Mouse (Mus musculus) kidney, embryonic 16.5 days (tissue): ENCODE data around the gene Hist1h4i. TPM values are rescaled to one million over a fixed set of nuclear protein-coding genes. Genes with fewer than 3 reads are reported as not detected.
"Not testable (repeated sequence)": the region's sequence is repeated elsewhere in the genome, so short reads cannot be mapped to it uniquely, and the experiment has no call there.

Experiments used
- ATAC-seq: fragments of 200-750 bp; cut with Nextera tagmentation; 2 replicates; pipeline ENCODE4 v1.8.0; 2017; ENCODE audit warnings: moderate TSS enrichment; ENCODE audit not compliant: low FRiP score, low TSS enrichment
- H3K27ac ChIP-seq: fragments of 300-500 bp; sonication (generic); 2 replicates; pipeline ENCODE4 v1.5.1; 2014; ENCODE audit warnings: low read length
- H3K27me3 ChIP-seq: fragments of 300-500 bp; sonication (generic); 2 replicates; pipeline ENCODE4 v1.6.1; 2014; ENCODE audit warnings: low read length, control low read depth, mixed read lengths; ENCODE audit not compliant: insufficient read depth
- H3K36me3 ChIP-seq: fragments of 300-500 bp; sonication (generic); 2 replicates; pipeline ENCODE4 v1.6.1; 2014; ENCODE audit warnings: low read length, control low read depth, mixed read lengths; ENCODE audit not compliant: insufficient read depth
- H3K4me1 ChIP-seq: fragments of 300-500 bp; sonication (generic); 2 replicates; pipeline ENCODE4 v1.6.1; 2014; ENCODE audit warnings: low read length, control low read depth, mixed read lengths; ENCODE audit not compliant: insufficient read depth
- H3K4me2 ChIP-seq: fragments of 300-500 bp; sonication (generic); replicated peaks from 2 replicates; pipeline ENCODE4 v1.6.1; 2014; ENCODE audit warnings: low read depth, low read length
- H3K4me3 ChIP-seq: fragments of 300-500 bp; sonication (generic); 2 replicates; pipeline ENCODE4 v1.5.1; 2014; ENCODE audit warnings: mild to moderate bottlenecking, low read length
- H3K9ac ChIP-seq: fragments of 300-500 bp; sonication (generic); replicated peaks from 2 replicates; pipeline ENCODE4 v1.6.1; 2014; ENCODE audit warnings: low read length
- H3K9me3 ChIP-seq: fragments of 300-500 bp; sonication (generic); 2 replicates; pipeline ENCODE4 v1.6.1; 2016; ENCODE audit warnings: low read length, control low read depth
- WGBS: fragments of 180-500 bp; shearing (Covaris S2); extraction: QIAGEN DNeasy Blood & Tissue Kit; methylation state at CpG from one replicate; pipeline ENCODE4 v1.1.7; 2014; 5-methylcytosine and 5-hydroxymethylcytosine counted together
- polyA plus RNA-seq: library from polyadenylated mRNA; unstranded; fragments of >200 nt; fragmentation: Nextera tagmentation; extraction: Ambion mirVana; gene quantifications from 2 replicates; pipeline ENCODE4 v1.2.1, GENCODE M21; 2015

The Hist1h4i gene
- polyA plus RNA-seq, 1 experiment from 2014 or later = 29.5 TPM

DNA sequence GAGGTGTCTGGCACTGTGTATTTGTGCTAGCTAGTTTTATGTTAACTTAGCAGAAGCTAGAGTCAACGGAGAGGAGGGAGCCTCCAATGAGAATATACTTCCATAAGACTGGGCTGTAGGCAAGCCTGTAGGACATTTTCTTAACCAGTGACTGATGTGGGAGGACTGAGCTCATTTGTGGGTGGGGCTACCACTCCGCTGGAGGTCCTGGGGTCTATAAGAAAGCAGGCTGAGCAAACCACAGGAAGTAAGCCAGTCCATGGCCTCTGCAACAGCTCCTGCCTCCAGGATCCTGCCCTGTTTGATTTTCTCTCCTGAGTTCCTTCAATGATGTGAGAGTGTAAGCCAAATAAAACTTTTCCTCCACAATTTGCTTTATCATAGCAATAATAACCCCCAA is 4.1 kb upstream of the Hist1h4i start:
- Histone ChIP-seq H3K4me1 (peaks cover 19% of the 10 kb centered on the region), H3K27ac (no peak overlapping the region), H3K9me3 (no peaks in the 10 kb centered on the region), H3K36me3 (no peaks in the 10 kb centered on the region), H3K27me3 (no peaks in the 10 kb centered on the region), H3K4me3 (no peak overlapping the region), H3K4me2 (no peak overlapping the region), H3K9ac (no peak overlapping the region)
- ATAC-seq = no peak
- 65% methylated on average over 2 of the region's 2 CpGs for WGBS

GRCm38 (mm10) chr13:22044432-22045155 is 3.4 kb upstream of the Hist1h4i start:
- WGBS = 88% methylated on average over 6 of the region's 6 CpGs
- no peaks in the 10 kb centered on the region for H3K27me3 ChIP-seq
- H3K27ac ChIP-seq = peak overlapping the region; percentile 75; the same call in 1 of the 2 replicates
- H3K4me2 ChIP-seq = peak overlapping the region; percentile 61
- no peak for ATAC-seq
- H3K36me3 ChIP-seq = no peaks in the 10 kb centered on the region
- H3K4me3 ChIP-seq = peak overlapping the region; percentile 49; the same call in 1 of the 2 replicates
- no peak overlapping the region for H3K9ac ChIP-seq
- no peaks in the 10 kb centered on the region for H3K9me3 ChIP-seq
- peaks cover 25% of the 10 kb centered on the region for H3K4me1 ChIP-seq

DNA sequence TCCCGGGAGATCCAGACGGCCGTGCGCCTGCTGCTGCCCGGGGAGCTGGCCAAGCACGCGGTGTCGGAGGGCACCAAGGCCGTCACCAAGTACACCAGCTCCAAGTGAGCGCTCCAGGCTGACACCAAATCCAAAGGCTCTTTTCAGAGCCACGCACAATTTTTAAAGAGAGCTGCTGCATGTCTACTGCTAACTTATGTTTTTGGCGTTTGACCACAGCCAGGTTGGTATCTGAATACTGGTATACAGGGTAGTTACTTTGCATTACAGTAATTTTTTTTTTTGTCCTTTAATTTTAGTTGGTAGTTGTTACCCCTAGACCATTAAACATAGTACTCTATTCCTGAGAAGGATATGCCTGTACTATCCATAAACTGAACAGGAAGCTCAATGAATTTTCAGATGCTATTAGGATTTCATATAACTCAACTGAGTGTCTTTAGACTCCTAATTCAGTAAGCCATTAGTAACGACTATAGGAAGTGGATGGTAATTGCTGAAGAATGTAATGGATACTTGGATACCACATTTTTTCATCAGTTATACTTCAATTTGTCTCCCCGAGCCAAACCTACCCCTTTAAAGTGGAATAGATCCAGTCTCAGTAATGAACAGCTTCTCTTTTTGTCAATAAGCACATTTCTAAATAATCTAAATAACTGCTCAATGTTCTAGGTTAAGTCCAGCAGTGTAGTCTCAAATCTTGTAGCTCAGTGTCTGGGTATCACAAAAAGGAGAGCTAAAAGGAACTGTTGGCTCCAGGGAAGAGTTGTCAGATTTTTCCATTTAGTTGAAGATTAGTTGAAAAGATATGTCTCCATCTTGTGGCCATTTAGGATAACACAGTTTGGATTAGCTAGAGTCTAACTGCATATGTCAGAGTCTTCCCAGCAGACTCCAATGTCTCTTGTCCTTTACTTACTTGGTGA is 2.6 kb upstream of the Hist1h4i start:
- Histone ChIP-seq H3K27ac (peak overlapping the region; percentile 89), H3K4me2 (peak overlapping the region; percentile 61), H3K36me3 (no peaks in the 10 kb centered on the region), H3K4me1 (peaks cover 25% of the 10 kb centered on the region), H3K4me3 (peak overlapping the region; percentile 49), H3K9me3 (no peaks in the 10 kb centered on the region), H3K9ac (peak overlapping the region; percentile 61), H3K27me3 (no peaks in the 10 kb centered on the region)
- under 1% methylated on average over 10 of the region's 14 CpGs for WGBS
- peak; percentile 7; the same call in 1 of the 2 replicates for ATAC-seq

DNA sequence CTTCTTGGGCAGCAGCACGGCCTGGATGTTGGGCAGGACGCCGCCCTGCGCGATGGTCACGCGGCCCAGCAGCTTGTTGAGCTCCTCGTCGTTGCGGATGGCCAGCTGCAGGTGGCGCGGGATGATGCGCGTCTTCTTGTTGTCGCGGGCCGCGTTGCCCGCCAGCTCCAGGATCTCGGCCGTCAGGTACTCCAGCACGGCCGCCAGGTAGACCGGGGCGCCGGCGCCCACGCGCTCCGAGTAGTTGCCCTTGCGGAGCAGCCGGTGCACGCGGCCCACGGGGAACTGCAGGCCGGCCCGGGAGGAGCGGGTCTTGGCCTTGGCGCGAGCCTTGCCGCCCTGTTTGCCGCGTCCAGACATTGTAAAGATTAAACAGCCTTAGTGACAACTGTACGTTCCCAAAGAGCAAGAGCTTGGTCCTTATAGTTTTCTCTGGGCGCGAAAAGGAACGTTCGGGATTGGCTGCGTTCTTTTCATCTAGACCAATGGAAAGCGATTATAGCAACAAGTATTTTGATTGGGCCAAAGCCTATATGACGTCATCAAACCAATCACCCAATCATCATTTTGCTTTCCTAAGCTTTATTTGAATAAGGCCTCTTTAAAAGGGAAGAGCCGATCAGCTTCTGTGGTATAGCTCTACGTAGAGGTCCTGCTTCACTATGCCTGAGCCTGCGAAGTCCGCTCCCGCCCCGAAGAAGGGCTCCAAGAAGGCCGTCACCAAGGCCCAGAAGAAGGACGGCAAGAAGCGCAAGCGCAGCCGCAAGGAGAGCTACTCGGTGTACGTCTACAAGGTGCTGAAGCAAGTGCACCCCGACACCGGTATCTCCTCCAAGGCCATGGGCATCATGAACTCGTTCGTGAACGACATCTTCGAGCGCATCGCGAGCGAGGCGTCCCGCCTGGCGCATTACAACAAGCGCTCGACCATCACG is 1.7 kb upstream of the Hist1h4i start, which contains the start of the genes Hist1h2ag and Hist1h2bj:
Hist1h2ag (minus strand) TSS at position 377 of the 935 bp plus-strand sequence.
Hist1h2bj (plus strand) TSS at position 647 of the 935 bp plus-strand sequence.
- WGBS = under 1% methylated on average over 38 of the region's 80 CpGs
- H3K9me3 ChIP-seq, H3K27me3 ChIP-seq, H3K36me3 ChIP-seq: not testable (repeated sequence)
- Histone ChIP-seq H3K4me3 (peak within 1 kb of the TSS; percentile 52), H3K27ac (peak within 1 kb of the TSS; percentile 98), H3K4me2 (peak within 1 kb of the TSS; percentile 82), H3K9ac (peak within 1 kb of the TSS; percentile 74), H3K4me1 (peaks cover 25% of the 10 kb centered on the region)
- peak; percentile 95 for ATAC-seq

GRCm38 (mm10) chr13:22041651-22042567 is 747 bp upstream of the Hist1h4i start:
- peak overlapping the region; percentile 52 for H3K4me3 ChIP-seq
- no peak for ATAC-seq
- H3K9me3 ChIP-seq = no peaks in the 10 kb centered on the region
- peak overlapping the region; percentile 74 for H3K9ac ChIP-seq
- H3K4me2 ChIP-seq = peak overlapping the region; percentile 82
- H3K36me3 ChIP-seq = no peaks in the 10 kb centered on the region
- H3K27me3 ChIP-seq = no peaks in the 10 kb centered on the region
- peaks cover 29% of the 10 kb centered on the region for H3K4me1 ChIP-seq
- WGBS = 5% methylated on average over 13 of the region's 13 CpGs
- peak overlapping the region; percentile 98 for H3K27ac ChIP-seq

DNA sequence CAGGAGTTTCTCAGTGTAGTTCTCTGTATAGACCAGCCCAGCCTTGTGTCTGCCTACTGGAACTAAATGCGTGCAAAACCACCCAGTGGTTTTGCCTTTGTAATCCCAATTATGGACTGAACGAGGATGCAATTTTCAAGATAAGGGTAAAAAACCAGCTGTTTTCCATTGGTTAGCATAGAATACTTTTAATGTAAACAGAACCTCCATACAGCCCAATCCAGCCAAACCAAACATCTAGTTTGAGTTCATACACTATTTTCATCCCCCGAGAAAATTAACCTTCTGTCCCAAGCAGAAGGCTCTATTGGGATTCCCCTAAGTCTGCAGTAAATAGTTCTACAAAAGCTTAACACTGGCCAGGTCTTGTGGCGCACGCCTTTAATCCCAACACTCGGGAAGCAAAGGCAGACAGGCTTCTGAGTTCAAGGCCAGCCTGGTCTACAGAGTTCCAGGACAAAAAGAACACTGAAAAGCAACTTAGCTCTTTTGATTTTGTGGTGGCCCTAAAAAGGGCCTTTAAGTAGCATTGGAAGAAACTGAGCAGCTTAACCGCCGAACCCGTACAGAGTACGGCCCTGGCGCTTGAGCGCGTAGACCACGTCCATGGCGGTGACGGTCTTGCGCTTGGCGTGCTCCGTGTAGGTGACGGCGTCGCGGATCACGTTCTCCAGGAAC is 559 bp downstream of the Hist1h4i start:
- no peak for ATAC-seq
- H3K27me3 ChIP-seq = no peaks in the 10 kb centered on the region
- WGBS = under 1% methylated on average over 19 of the region's 24 CpGs
- H3K4me3 ChIP-seq = peak overlapping the region; percentile 57
- peak overlapping the region; percentile 98 for H3K27ac ChIP-seq
- H3K4me1 ChIP-seq = peaks cover 37% of the 10 kb centered on the region
- peak overlapping the region; percentile 82 for H3K4me2 ChIP-seq
- peak overlapping the region; percentile 81 for H3K9ac ChIP-seq
- H3K9me3 ChIP-seq = no peaks in the 10 kb centered on the region
- no peaks in the 10 kb centered on the region for H3K36me3 ChIP-seq

DNA sequence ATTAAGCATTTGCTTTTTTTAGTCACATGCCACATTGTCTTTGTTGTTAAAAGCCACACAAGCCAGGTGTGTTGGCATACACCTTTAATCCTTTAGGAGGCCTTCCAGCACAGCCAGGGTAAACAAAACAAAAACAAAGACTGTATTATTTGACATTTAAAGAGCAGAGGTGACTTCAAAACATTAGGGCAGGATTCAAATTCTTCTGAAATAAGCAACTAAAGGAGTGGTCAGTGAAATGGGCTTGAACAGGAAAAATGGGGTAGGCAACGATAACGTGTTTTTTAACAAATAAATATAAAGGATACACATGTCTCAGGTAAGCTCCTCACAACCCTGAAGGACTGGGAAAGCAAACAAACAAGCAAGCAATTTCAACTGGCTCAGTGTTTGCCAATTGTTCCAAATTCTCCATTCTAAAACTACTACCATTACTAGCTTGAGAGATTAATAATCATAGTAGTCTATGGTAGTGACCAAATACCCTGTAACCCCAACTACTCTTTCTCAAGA is 1.2 kb downstream of the Hist1h4i start:
- peak overlapping the region; percentile 81 for H3K9ac ChIP-seq
- no peaks in the 10 kb centered on the region for H3K27me3 ChIP-seq
- peak overlapping the region; percentile 98 for H3K27ac ChIP-seq
- H3K4me2 ChIP-seq = peak overlapping the region; percentile 82
- WGBS = 14% methylated on average over 2 of the region's 2 CpGs
- no peak for ATAC-seq
- no peaks in the 10 kb centered on the region for H3K36me3 ChIP-seq
- H3K4me1 ChIP-seq = peaks cover 37% of the 10 kb centered on the region
- no peaks in the 10 kb centered on the region for H3K9me3 ChIP-seq
- H3K4me3 ChIP-seq = peak overlapping the region; percentile 57

DNA sequence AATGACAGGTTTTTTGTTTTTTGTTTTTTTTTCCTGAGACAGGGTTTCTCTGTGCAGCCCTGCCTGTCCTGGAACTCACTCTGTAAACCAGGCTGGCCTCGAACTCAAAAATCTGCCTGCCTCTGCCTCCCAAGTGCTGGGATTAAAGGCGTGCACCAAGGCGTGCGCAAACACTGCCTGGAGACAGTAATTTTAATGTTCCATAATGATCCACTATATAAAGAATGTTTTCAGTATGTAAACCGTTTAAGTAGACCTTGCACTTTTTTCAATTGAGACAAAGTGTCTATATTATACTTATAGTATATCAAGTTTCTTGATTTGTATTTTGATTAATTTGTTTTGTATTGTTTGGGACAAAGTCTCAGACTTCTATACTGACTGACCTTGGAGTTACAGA is 1.8 kb downstream of the Hist1h4i start:
- H3K4me2 ChIP-seq = peak overlapping the region; percentile 82; the same call in 1 of the 2 replicates
- H3K27ac ChIP-seq = peak overlapping the region; percentile 38; the same call in 1 of the 2 replicates
- WGBS = 74% methylated on average over 5 of the region's 5 CpGs

More for the DNA sequence above, 1.8 kb downstream of the Hist1h4i start:
- H3K9me3 ChIP-seq = no peaks in the 10 kb centered on the region
- H3K4me1 ChIP-seq = peaks cover 37% of the 10 kb centered on the region
- H3K9ac ChIP-seq = no peak overlapping the region
- ATAC-seq = no peak
- no peak overlapping the region for H3K4me3 ChIP-seq
- no peaks in the 10 kb centered on the region for H3K36me3 ChIP-seq
- no peaks in the 10 kb centered on the region for H3K27me3 ChIP-seq
